In the genomic region with DNA sequence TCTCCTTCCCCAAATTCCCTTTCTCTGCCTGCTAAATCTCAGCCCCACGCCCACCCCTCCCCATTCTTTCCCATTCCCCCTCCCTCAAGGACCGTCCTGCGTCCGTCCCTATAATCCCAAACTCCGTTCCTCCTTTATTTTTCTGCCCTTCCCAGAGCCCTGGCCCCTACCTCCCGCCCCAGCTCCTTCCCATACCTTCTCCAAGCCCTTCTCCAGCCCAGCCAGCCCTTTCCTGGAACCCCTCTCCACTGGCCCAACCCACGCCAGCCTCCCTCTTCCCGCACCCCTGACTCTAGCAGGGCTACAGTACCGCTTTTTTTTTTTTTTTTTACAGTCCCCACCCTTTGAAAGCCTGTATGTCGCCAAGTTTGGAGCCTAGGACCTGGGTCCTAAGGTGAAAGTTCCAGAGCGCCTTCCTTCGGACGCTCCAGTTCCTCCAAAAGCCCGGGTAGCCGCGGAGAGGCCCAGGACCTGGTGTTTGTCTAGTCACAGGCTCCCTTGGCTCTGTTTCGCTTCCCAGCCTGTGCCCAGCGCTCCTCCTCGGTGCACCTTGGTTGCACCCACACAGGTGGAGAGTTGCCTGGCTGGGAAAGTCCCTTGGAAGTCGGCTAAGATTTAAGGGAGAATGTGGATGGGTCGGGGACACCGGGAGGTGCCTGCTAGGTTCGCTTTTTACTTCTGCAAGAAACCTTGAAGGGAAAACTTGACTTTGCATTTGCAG, we compare ENCODE assay signal across 8 mouse cellular contexts. TPM values are rescaled to one million over a fixed set of nuclear protein-coding genes. Genes with fewer than 3 reads are reported as not detected.
A peak's percentile ranks its signal among the peaks of the same experiment; 100 is the strongest.
DNase-seq lines count a peak whose midpoint lies in the region; ATAC-seq and TF ChIP-seq lines count a peak whose summit lies in the region.

No protein-coding gene starts in this region.

- peaks cover 21% of the 10 kb centered on the region for H3K4me1 ChIP-seq in lung, embryonic 16.5 days (replicated peaks; ENCODE audit: control insufficient read depth, insufficient read depth, low read length)
- peaks cover 6% of the 10 kb centered on the region for H3K4me1 ChIP-seq in hindbrain, embryonic 11.5 days (replicated peaks; ENCODE audit: control insufficient read depth, insufficient read depth, low read length)
- peaks cover 20% of the 10 kb centered on the region for H3K4me1 ChIP-seq in limb, embryonic 14.5 days (ENCODE audit: control insufficient read depth, insufficient read depth, low read length)
- peaks cover 22% of the 10 kb centered on the region for H3K4me1 ChIP-seq in stomach, embryonic 16.5 days (ENCODE audit: control insufficient read depth, insufficient read depth, low read length)

- peak overlapping the region; percentile 94 for H3K4me2 ChIP-seq in lung, embryonic 16.5 days (ENCODE audit: low read depth, low read length)
- H3K4me2 ChIP-seq in hindbrain, embryonic 11.5 days (replicated peaks; ENCODE audit: low read depth, low read length), result peak overlapping the region; percentile 93
- H3K4me2 ChIP-seq in limb, embryonic 14.5 days (replicated peaks; ENCODE audit: low read depth, low read length, severe bottlenecking), result peak overlapping the region; percentile 100
- H3K4me2 ChIP-seq in stomach, embryonic 16.5 days (ENCODE audit: low read depth, low read length), result peak overlapping the region; percentile 100

- TF ChIP-seq POLR2A in limb, embryonic 14.5 days (IDR thresholded peaks at IDR 0.05; ENCODE audit: borderline replicate concordance, extremely low read depth, insufficient read depth, insufficient read length), result no peak

- no peaks in the 10 kb centered on the region for H3K36me3 ChIP-seq in lung, embryonic 16.5 days (ENCODE audit: control insufficient read depth, insufficient read depth, low read length)
- no peaks in the 10 kb centered on the region for H3K36me3 ChIP-seq in hindbrain, embryonic 11.5 days (ENCODE audit: control insufficient read depth, insufficient read depth, low read length)
- no peaks in the 10 kb centered on the region for H3K36me3 ChIP-seq in limb, embryonic 14.5 days (ENCODE audit: control insufficient read depth, insufficient read depth, low read length)
- H3K36me3 ChIP-seq in stomach, embryonic 16.5 days (ENCODE audit: control insufficient read depth, insufficient read depth, low read length), result no peaks in the 10 kb centered on the region

- ATAC-seq in lung, embryonic 16.5 days (ENCODE audit: low read depth), result 0 out of 2 replicates have a peak, but pooled peaks have one; percentile 16
- ATAC-seq in hindbrain, embryonic 11.5 days (ENCODE audit: low FRiP score), result peak; percentile 38; the same call in 1 of the 2 replicates
- ATAC-seq in limb, embryonic 14.5 days (ENCODE audit: low FRiP score, low read depth), result no peak
- peak; percentile 15; the same call in 1 of the 2 replicates for ATAC-seq in stomach, embryonic 16.5 days (ENCODE audit: insufficient read depth, low FRiP score)

- H3K9me3 ChIP-seq in lung, embryonic 16.5 days (ENCODE audit: control insufficient read depth, low read length), result no peaks in the 10 kb centered on the region
- no peaks in the 10 kb centered on the region for H3K9me3 ChIP-seq in hindbrain, embryonic 11.5 days (ENCODE audit: control insufficient read depth, low read length)
- H3K9me3 ChIP-seq in limb, embryonic 14.5 days (ENCODE audit: control insufficient read depth, low read length), result no peaks in the 10 kb centered on the region
- H3K9me3 ChIP-seq in stomach, embryonic 16.5 days (replicated peaks; ENCODE audit: control insufficient read depth, low read length), result no peaks in the 10 kb centered on the region

- DNase-seq in lung, postnatal 25 days (ENCODE audit: low spot score), result no peak
- DNase-seq in hindbrain, embryonic 11.5 days (ENCODE audit: low spot score), result peak; percentile 40
- DNase-seq in limb, embryonic 14.5 days (ENCODE audit: low spot score), result no peak
- DNase-seq in layer of hippocampus, adult 18-20 months (ENCODE audit: low spot score in 2 of 2), result no peak
- DNase-seq in urinary bladder, postnatal 4 days (ENCODE audit: low spot score in 2 of 2), result no peak
- DNase-seq in MN1 (ENCODE audit: low spot score), result no peak

- peak overlapping the region; percentile 53 for H3K9ac ChIP-seq in lung, embryonic 16.5 days (ENCODE audit: low read length)
- H3K9ac ChIP-seq in hindbrain, embryonic 11.5 days (ENCODE audit: low read depth, low read length), result no peak overlapping the region
- no peak overlapping the region for H3K9ac ChIP-seq in limb, embryonic 14.5 days (ENCODE audit: low read depth, low read length, severe bottlenecking)
- peak overlapping the region; percentile 74 for H3K9ac ChIP-seq in stomach, embryonic 16.5 days (ENCODE audit: low read length)

- peak overlapping the region; percentile 68 for H3K4me3 ChIP-seq in lung, embryonic 16.5 days (ENCODE audit: low read length)
- H3K4me3 ChIP-seq in hindbrain, embryonic 11.5 days (ENCODE audit: low read depth, low read length), result peak overlapping the region; percentile 33
- H3K4me3 ChIP-seq in limb, embryonic 14.5 days (replicated peaks; ENCODE audit: low read length), result peak overlapping the region; percentile 53
- H3K4me3 ChIP-seq in stomach, embryonic 16.5 days (replicated peaks; ENCODE audit: low read length), result peak overlapping the region; percentile 68

- peaks cover 11% of the 10 kb centered on the region for H3K27me3 ChIP-seq in lung, embryonic 16.5 days (ENCODE audit: control insufficient read depth, insufficient read depth, low read depth, low read length)
- H3K27me3 ChIP-seq in hindbrain, embryonic 11.5 days (ENCODE audit: control insufficient read depth, insufficient read depth, low read length), result peaks cover 61% of the 10 kb centered on the region
- peaks cover 41% of the 10 kb centered on the region for H3K27me3 ChIP-seq in limb, embryonic 14.5 days (ENCODE audit: control insufficient read depth, insufficient read depth, low read length)
- peaks cover 11% of the 10 kb centered on the region for H3K27me3 ChIP-seq in stomach, embryonic 16.5 days (ENCODE audit: control insufficient read depth, insufficient read depth, low read length)

- WGBS in lung, embryonic 16.5 days, result 3% methylated on average over 23 of the region's 23 CpGs
- WGBS in hindbrain, embryonic 11.5 days, result 2% methylated on average over 20 of the region's 23 CpGs
- WGBS in limb, embryonic 14.5 days, result 1% methylated on average over 22 of the region's 23 CpGs
- WGBS in stomach, embryonic 16.5 days, result 10% methylated on average over 23 of the region's 23 CpGs

- peak overlapping the region; percentile 10; the same call in 1 of the 2 replicates for H3K27ac ChIP-seq in lung, embryonic 16.5 days (ENCODE audit: low read length)
- no peak overlapping the region for H3K27ac ChIP-seq in hindbrain, embryonic 11.5 days (ENCODE audit: low read depth, low read length)
- no peak overlapping the region for H3K27ac ChIP-seq in limb, embryonic 14.5 days (replicated peaks; ENCODE audit: low read depth, low read length)
- no peak overlapping the region for H3K27ac ChIP-seq in stomach, embryonic 16.5 days (ENCODE audit: low read length)

RNA-seq across cellular contexts. Expression of a gene that starts 0.5 kb away (rescaled TPM):
- 13.2 and 14.4 TPM in 2 replicates for polyA plus RNA-seq in lung, embryonic 16.5 days (2015; fragmentation: Nextera tagmentation; extraction: Ambion mirVana)
- 0.83 and 1.3 TPM in 2 replicates for polyA plus RNA-seq in hindbrain, embryonic 11.5 days (2014; fragmentation: Nextera tagmentation; extraction: Ambion mirVana)
- 1.6 and 1.8 TPM in 2 replicates for polyA plus RNA-seq in limb, embryonic 14.5 days (2012; rRNA removed)
- polyA plus RNA-seq in limb, embryonic 14.5 days (2014; fragmentation: Nextera tagmentation; extraction: Ambion mirVana), result 1.7 and 2.1 TPM in 2 replicates
- 7.5 and 8.1 TPM in 2 replicates for polyA plus RNA-seq in stomach, embryonic 16.5 days (2015; fragmentation: Nextera tagmentation; extraction: Ambion mirVana)
- under 1 TPM; 0.30 to 0.89 TPM for total RNA-seq in layer of hippocampus, adult 18-20 months (2021)

RNA-seq across cellular contexts. Expression of a gene that starts 18.3 kb away (rescaled TPM):
- polyA plus RNA-seq in lung, embryonic 16.5 days (2015; fragmentation: Nextera tagmentation; extraction: Ambion mirVana), result 164 and 169 TPM in 2 replicates
- 105 and 108 TPM in 2 replicates for polyA plus RNA-seq in hindbrain, embryonic 11.5 days (2014; fragmentation: Nextera tagmentation; extraction: Ambion mirVana)
- polyA plus RNA-seq in limb, embryonic 14.5 days (2012; rRNA removed), result 117 and 129 TPM in 2 replicates
- polyA plus RNA-seq in limb, embryonic 14.5 days (2014; fragmentation: Nextera tagmentation; extraction: Ambion mirVana), result 112 and 118 TPM in 2 replicates
- 110 and 117 TPM in 2 replicates for polyA plus RNA-seq in stomach, embryonic 16.5 days (2015; fragmentation: Nextera tagmentation; extraction: Ambion mirVana)
- total RNA-seq in layer of hippocampus, adult 18-20 months (2021), result 10 to 100 TPM; 56.0 to 59.7 TPM

Comparison
In these comparisons a context has a peak if more than half of its experiments do, and no peak if none do; other contexts are left out.
1. H3K9ac ChIP-seq: peak in lung, embryonic 16.5 days (single experiment) and stomach, embryonic 16.5 days (single experiment); none in hindbrain, embryonic 11.5 days (single experiment) and limb, embryonic 14.5 days (single experiment).
2. Peak in every context shown above with its lines, with median percentiles within 50 percentile points of each other: H3K4me2 ChIP-seq and H3K4me3 ChIP-seq.